Mouse (Mus musculus): Measurements from ENCODE around the gene Itgb8. TPM values are rescaled to one million over a fixed set of nuclear protein-coding genes. Genes with fewer than 3 reads are reported as not detected.

The Itgb8 gene
- total and polyA plus RNA-seq, 2 experiments from 2014 or later, result 10.7 to 33.4 TPM

- Histone ChIP-seq H3K9me3 (ENCODE audit: low read length) (no peaks in the 10 kb centered on the region), H3K4me1 (ENCODE audit: insufficient read depth, low read length) (no peaks in the 10 kb centered on the region), H3K27ac (no peak overlapping the region), H3K9ac (replicated peaks; ENCODE audit: low read length) (no peak overlapping the region), H3K4me3 (ENCODE audit: low read length) (no peak overlapping the region), H3K36me3 (ENCODE audit: insufficient read depth, low read length) (no peaks in the 10 kb centered on the region), H3K4me2 (ENCODE audit: low read depth, low read length) (no peak overlapping the region), H3K27me3 (ENCODE audit: insufficient read depth, low read length) (no peaks in the 10 kb centered on the region)
- peak; percentile 15 for DNase-seq (ENCODE audit: low spot score)
- no peak for TF ChIP-seq CTCF (IDR thresholded peaks at IDR 0.05; ENCODE audit: low read depth)
- ATAC-seq, result no peak
- WGBS, result 61% methylated on average over 4 of the region's 4 CpGs
These were observed 83.0 kb downstream of the Itgb8 start for GRCm38 (mm10) chr12:119155566-119155965.

GRCm38 (mm10) chr12:119150956-119151355, 87.6 kb downstream of the Itgb8 start:
- no peak overlapping the region for H3K9ac ChIP-seq (replicated peaks; ENCODE audit: low read length)
- H3K4me1 ChIP-seq (ENCODE audit: insufficient read depth, low read length), result no peaks in the 10 kb centered on the region
- DNase-seq (ENCODE audit: low spot score) (no peak), ATAC-seq (no peak)
- no peak overlapping the region for H3K4me3 ChIP-seq (ENCODE audit: low read length)
- TF ChIP-seq CTCF (IDR thresholded peaks at IDR 0.05; ENCODE audit: low read depth), result no peak
- H3K27me3 ChIP-seq (ENCODE audit: insufficient read depth, low read length), result no peaks in the 10 kb centered on the region
- H3K9me3 ChIP-seq (ENCODE audit: low read length), result no peaks in the 10 kb centered on the region
- H3K4me2 ChIP-seq (ENCODE audit: low read depth, low read length), result no peak overlapping the region
- no peaks in the 10 kb centered on the region for H3K36me3 ChIP-seq (ENCODE audit: insufficient read depth, low read length)
- WGBS, result 96% methylated on average over 2 of the region's 2 CpGs
- no peak overlapping the region for H3K27ac ChIP-seq

DNA sequence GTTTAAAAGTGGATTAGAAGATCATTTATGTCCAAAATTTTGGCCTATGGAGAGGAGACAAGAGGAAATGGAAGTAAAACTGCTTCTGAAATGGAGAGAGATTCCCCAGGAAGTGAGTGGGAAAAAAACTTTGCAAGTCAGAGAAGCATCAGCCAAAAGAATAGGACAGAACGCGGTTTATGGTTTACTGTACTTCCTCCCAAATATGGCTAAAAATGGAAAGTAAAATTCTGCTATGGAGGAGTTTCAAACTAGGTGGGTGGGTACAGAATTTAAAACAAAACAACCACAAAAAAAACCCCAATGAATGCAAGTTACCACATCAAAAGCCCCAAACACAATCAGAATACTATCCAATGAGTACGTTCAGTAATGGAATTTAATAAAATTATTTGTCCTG, 90.8 kb downstream of the Itgb8 start:
- no peak overlapping the region for H3K4me2 ChIP-seq (ENCODE audit: low read depth, low read length)
- H3K4me1 ChIP-seq (ENCODE audit: insufficient read depth, low read length), result no peaks in the 10 kb centered on the region
- no peak for ATAC-seq
- no peaks in the 10 kb centered on the region for H3K36me3 ChIP-seq (ENCODE audit: insufficient read depth, low read length)
- 92% methylated on average over 3 of the region's 3 CpGs for WGBS
- no peaks in the 10 kb centered on the region for H3K9me3 ChIP-seq (ENCODE audit: low read length)
- no peak overlapping the region for H3K9ac ChIP-seq (replicated peaks; ENCODE audit: low read length)
- no peak for DNase-seq (ENCODE audit: low spot score)
- H3K4me3 ChIP-seq (ENCODE audit: low read length), result no peak overlapping the region
- H3K27ac ChIP-seq, result no peak overlapping the region
- TF ChIP-seq CTCF (IDR thresholded peaks at IDR 0.05; ENCODE audit: low read depth), result no peak
- H3K27me3 ChIP-seq (ENCODE audit: insufficient read depth, low read length), result no peaks in the 10 kb centered on the region

GRCm38 (mm10) chr12:119146031-119146430, 92.6 kb downstream of the Itgb8 start:
- H3K4me2 ChIP-seq (ENCODE audit: low read depth, low read length), result no peak overlapping the region
- H3K4me3 ChIP-seq (ENCODE audit: low read length), result no peak overlapping the region
- DNase-seq (ENCODE audit: low spot score), result no peak
- WGBS, result 94% methylated on average over 1 of the region's 1 CpGs
- H3K36me3 ChIP-seq (ENCODE audit: insufficient read depth, low read length), result no peaks in the 10 kb centered on the region
- ATAC-seq, result no peak
- no peak overlapping the region for H3K27ac ChIP-seq
- H3K9ac ChIP-seq (replicated peaks; ENCODE audit: low read length), result no peak overlapping the region
- H3K9me3 ChIP-seq (ENCODE audit: low read length), result no peaks in the 10 kb centered on the region
- H3K27me3 ChIP-seq (ENCODE audit: insufficient read depth, low read length), result no peaks in the 10 kb centered on the region
- no peaks in the 10 kb centered on the region for H3K4me1 ChIP-seq (ENCODE audit: insufficient read depth, low read length)
- TF ChIP-seq CTCF (IDR thresholded peaks at IDR 0.05; ENCODE audit: low read depth), result no peak

- Histone ChIP-seq H3K36me3 (ENCODE audit: insufficient read depth, low read length) (no peaks in the 10 kb centered on the region), H3K27ac (no peak overlapping the region), H3K27me3 (ENCODE audit: insufficient read depth, low read length) (no peaks in the 10 kb centered on the region), H3K4me2 (ENCODE audit: low read depth, low read length) (no peak overlapping the region), H3K4me1 (ENCODE audit: insufficient read depth, low read length) (no peaks in the 10 kb centered on the region), H3K4me3 (ENCODE audit: low read length) (no peak overlapping the region), H3K9ac (replicated peaks; ENCODE audit: low read length) (no peak overlapping the region), H3K9me3 (ENCODE audit: low read length) (no peaks in the 10 kb centered on the region)
- ATAC-seq (no peak), DNase-seq (ENCODE audit: low spot score) (peak; percentile 42)
- no peak for TF ChIP-seq CTCF (IDR thresholded peaks at IDR 0.05; ENCODE audit: low read depth)
- 54% methylated on average over 1 of the region's 1 CpGs for WGBS
These were observed 100.7 kb downstream of the Itgb8 start for GRCm38 (mm10) chr12:119137946-119138345.

GRCm38 (mm10) chr12:119113522-119114135, 125.0 kb downstream of the Itgb8 start:
- TF ChIP-seq CTCF (IDR thresholded peaks at IDR 0.05; ENCODE audit: low read depth), result no peak
- H3K9me3 ChIP-seq (ENCODE audit: low read length), result no peaks in the 10 kb centered on the region
- no peak for DNase-seq (ENCODE audit: low spot score)
- no peak overlapping the region for H3K9ac ChIP-seq (replicated peaks; ENCODE audit: low read length)
- H3K4me1 ChIP-seq (ENCODE audit: insufficient read depth, low read length), result no peaks in the 10 kb centered on the region
- no peak overlapping the region for H3K4me2 ChIP-seq (ENCODE audit: low read depth, low read length)
- H3K4me3 ChIP-seq (ENCODE audit: low read length), result no peak overlapping the region
- no peak for ATAC-seq
- no peaks in the 10 kb centered on the region for H3K36me3 ChIP-seq (ENCODE audit: insufficient read depth, low read length)
- H3K27ac ChIP-seq, result no peak overlapping the region
- WGBS, result 63% methylated on average over 6 of the region's 6 CpGs
- H3K27me3 ChIP-seq (ENCODE audit: insufficient read depth, low read length), result no peaks in the 10 kb centered on the region

DNA sequence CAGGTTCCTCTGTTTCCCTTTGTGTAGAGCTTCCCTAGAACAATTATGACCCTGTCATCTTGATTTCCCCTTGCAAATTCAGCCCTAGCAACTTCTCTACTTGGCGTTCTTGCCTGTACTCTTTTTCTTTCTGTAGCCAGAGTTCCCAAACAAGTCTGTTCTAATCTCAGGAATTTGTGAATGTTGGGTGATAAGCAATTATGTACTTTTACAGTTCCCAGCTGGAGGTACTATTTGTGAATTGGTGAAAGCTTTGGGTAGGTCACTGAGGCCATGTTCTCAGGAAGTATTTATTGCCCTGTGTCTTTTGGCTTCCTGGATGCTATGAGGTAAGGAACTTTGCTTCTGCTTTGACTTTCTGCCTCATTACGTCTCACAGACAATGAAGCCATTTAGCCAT, 128.5 kb downstream of the Itgb8 start:
- no peak for TF ChIP-seq CTCF (IDR thresholded peaks at IDR 0.05; ENCODE audit: low read depth)
- ATAC-seq (no peak), DNase-seq (ENCODE audit: low spot score) (no peak)
- H3K9ac ChIP-seq (replicated peaks; ENCODE audit: low read length), result no peak overlapping the region
- H3K36me3 ChIP-seq (ENCODE audit: insufficient read depth, low read length), result no peaks in the 10 kb centered on the region
- no peak overlapping the region for H3K4me2 ChIP-seq (ENCODE audit: low read depth, low read length)
- no peaks in the 10 kb centered on the region for H3K4me1 ChIP-seq (ENCODE audit: insufficient read depth, low read length)
- no peak overlapping the region for H3K4me3 ChIP-seq (ENCODE audit: low read length)
- no peaks in the 10 kb centered on the region for H3K27me3 ChIP-seq (ENCODE audit: insufficient read depth, low read length)
- no peak overlapping the region for H3K27ac ChIP-seq
- H3K9me3 ChIP-seq (ENCODE audit: low read length), result no peaks in the 10 kb centered on the region
- WGBS, result 59% methylated on average over 2 of the region's 2 CpGs

Other genes with a start within 250 kb of the Itgb8 start
- gene Macc1, start 75.5 kb upstream of the Itgb8 start, total RNA-seq (2014; rRNA removed), result 0.05 TPM in 1 of 2 replicates, not detected in the other
- gene Macc1, start 75.5 kb upstream of the Itgb8 start, polyA plus RNA-seq (2015; fragmentation: Nextera tagmentation; extraction: Ambion mirVana), result 0.04 TPM in 1 of 2 replicates, not detected in the other

Data from hindbrain, postnatal 0 days (tissue).